Mouse (Mus musculus) cortical plate, adult 2 months (tissue): Measurements from ENCODE around the gene Wdpcp. TPM values are rescaled to one million over a fixed set of nuclear protein-coding genes. Genes with fewer than 3 reads are reported as not detected.

Experiments used
- H3K27ac ChIP-seq: fragments of 200-500 bp; 2 replicates; pipeline ENCODE4 v1.5.1; 2012; ENCODE audit warnings: low read length, control low read depth, inconsistent platforms; ENCODE audit not compliant: insufficient read depth
- H3K4me1 ChIP-seq: fragments of 200-500 bp; 2 replicates; pipeline ENCODE4 v1.6.1; 2011; ENCODE audit warnings: low read length; ENCODE audit not compliant: control insufficient read depth, insufficient read depth
- H3K4me3 ChIP-seq: fragments of 200-500 bp; 2 replicates; pipeline ENCODE4 v1.5.1; 2011; ENCODE audit warnings: mild to moderate bottlenecking, low read length, control low read depth; ENCODE audit not compliant: insufficient read depth
- CTCF ChIP-seq: fragments of 200-500 bp; IDR thresholded peaks from 2 replicates; pipeline ENCODE4 v1.5.1; 2011; ENCODE audit warnings: mild to moderate bottlenecking, control low read depth, low read length; ENCODE audit not compliant: insufficient read depth; ENCODE audit errors: extremely low read depth
- POLR2A ChIP-seq: fragments of 200-500 bp; IDR thresholded peaks from 2 replicates; pipeline ENCODE4 v1.6.1; 2011; ENCODE audit warnings: mild to moderate bottlenecking, low read length, control low read depth; ENCODE audit not compliant: insufficient read depth; ENCODE audit errors: extremely low read depth
- polyA plus RNA-seq: library from polyadenylated mRNA; depleted of rRNA; stranded (reverse); fragments of >200 nt; gene quantifications from 2 replicates; pipeline ENCODE4 v1.2.3, GENCODE M21; 2012

Wdpcp gene
- polyA plus RNA-seq, 1 experiment, result 10.4 TPM

- Histone ChIP-seq H3K4me1 (no peaks in the 10 kb centered on the region), H3K4me3 (no peak overlapping the region), H3K27ac (no peak overlapping the region)
- TF ChIP-seq POLR2A (no peak), CTCF (no peak)
Measured at GRCm38 (mm10) chr11:21714065-21714464, 142.0 kb downstream of the Wdpcp start.

- Histone ChIP-seq H3K4me1 (no peaks in the 10 kb centered on the region), H3K4me3 (no peak overlapping the region), H3K27ac (no peak overlapping the region)
- TF ChIP-seq POLR2A (no peak), CTCF (no peak)
Measured at GRCm38 (mm10) chr11:21726329-21726728, 154.3 kb downstream of the Wdpcp start.

GRCm38 (mm10) chr11:21729056-21729455 lies 157.0 kb downstream of the Wdpcp start:
- no peaks in the 10 kb centered on the region for H3K4me1 ChIP-seq
- no peak overlapping the region for H3K27ac ChIP-seq
- no peak overlapping the region for H3K4me3 ChIP-seq
- no peak for TF ChIP-seq POLR2A

GRCm38 (mm10) chr11:21729961-21730360 lies 157.9 kb downstream of the Wdpcp start:
- no peak overlapping the region for H3K4me3 ChIP-seq
- TF ChIP-seq CTCF (no peak), POLR2A (no peak)
- H3K27ac ChIP-seq, result no peak overlapping the region
- H3K4me1 ChIP-seq, result no peaks in the 10 kb centered on the region

GRCm38 (mm10) chr11:21735272-21735671 lies 163.2 kb downstream of the Wdpcp start:
- TF ChIP-seq CTCF (no peak), POLR2A (no peak)
- H3K4me3 ChIP-seq, result no peak overlapping the region
- H3K4me1 ChIP-seq, result no peaks in the 10 kb centered on the region
- H3K27ac ChIP-seq, result no peak overlapping the region

GRCm38 (mm10) chr11:21749487-21749886 lies 177.5 kb downstream of the Wdpcp start:
- TF ChIP-seq POLR2A, result no peak
- no peak for TF ChIP-seq CTCF
- no peaks in the 10 kb centered on the region for H3K4me1 ChIP-seq
- no peak overlapping the region for H3K27ac ChIP-seq
- no peak overlapping the region for H3K4me3 ChIP-seq

- Histone ChIP-seq H3K4me3 (no peak overlapping the region), H3K27ac (no peak overlapping the region), H3K4me1 (no peaks in the 10 kb centered on the region)
- TF ChIP-seq CTCF (no peak), POLR2A (no peak)
Measured at GRCm38 (mm10) chr11:21763201-21763600, 191.2 kb downstream of the Wdpcp start.

GRCm38 (mm10) chr11:21788831-21789230 lies 216.8 kb downstream of the Wdpcp start:
- no peak overlapping the region for H3K27ac ChIP-seq
- no peak overlapping the region for H3K4me3 ChIP-seq
- TF ChIP-seq POLR2A (no peak), CTCF (no peak)
- H3K4me1 ChIP-seq, result no peaks in the 10 kb centered on the region

GRCm38 (mm10) chr11:21824941-21825340 lies 252.9 kb downstream of the Wdpcp start:
- TF ChIP-seq CTCF (no peak), POLR2A (no peak)
- no peak overlapping the region for H3K4me3 ChIP-seq
- no peaks in the 10 kb centered on the region for H3K4me1 ChIP-seq
- no peak overlapping the region for H3K27ac ChIP-seq

- Histone ChIP-seq H3K4me1 (no peaks in the 10 kb centered on the region), H3K27ac (no peak overlapping the region), H3K4me3 (no peak overlapping the region)
- TF ChIP-seq POLR2A, result no peak
- no peak for TF ChIP-seq CTCF
Measured at GRCm38 (mm10) chr11:21826521-21826920, 254.5 kb downstream of the Wdpcp start.

- TF ChIP-seq POLR2A (no peak), CTCF (no peak)
- no peak overlapping the region for H3K27ac ChIP-seq
- no peak overlapping the region for H3K4me3 ChIP-seq
- H3K4me1 ChIP-seq, result no peaks in the 10 kb centered on the region
Measured at GRCm38 (mm10) chr11:21847040-21847439, 275.0 kb downstream of the Wdpcp start.
